Mouse (Mus musculus): ENCODE measurements around the gene Gm10837. TPM values are rescaled to one million over a fixed set of nuclear protein-coding genes. Genes with fewer than 3 reads are reported as not detected.

Gm10837 gene
- polyA plus RNA-seq, 1 experiment from 2014 or later: 0.07 TPM

GRCm38 (mm10) chr14:122484844-122485551, 5.4 kb upstream of the Gm10837 start:
- Histone ChIP-seq H3K27ac (replicated peaks) (peak overlapping the region; percentile 43), H3K9me3 (replicated peaks) (no peaks in the 10 kb centered on the region), H3K4me1 (peaks cover 70% of the 10 kb centered on the region), H3K4me3 (peak overlapping the region; percentile 44), H3K27me3 (ENCODE audit: low read depth, poor library complexity, severe bottlenecking) (peaks cover 100% of the 10 kb centered on the region), H3K36me3 (no peaks in the 10 kb centered on the region)
- 1% methylated on average over 24 of the region's 24 CpGs for WGBS
- DNase-seq (ENCODE audit: low spot score): peak; percentile 73

- peaks cover 71% of the 10 kb centered on the region for H3K4me1 ChIP-seq
Measured at GRCm38 (mm10) chr14:122485635-122486181, 4.7 kb upstream of the Gm10837 start.

GRCm38 (mm10) chr14:122486611-122487010, 3.8 kb upstream of the Gm10837 start:
- DNase-seq (ENCODE audit: low spot score): no peak
- Histone ChIP-seq H3K36me3 (no peaks in the 10 kb centered on the region), H3K27me3 (ENCODE audit: low read depth, poor library complexity, severe bottlenecking) (peaks cover 100% of the 10 kb centered on the region), H3K4me3 (no peak overlapping the region), H3K4me1 (peaks cover 66% of the 10 kb centered on the region), H3K9me3 (replicated peaks) (no peaks in the 10 kb centered on the region), H3K27ac (replicated peaks) (no peak overlapping the region)
- 9% methylated on average over 1 of the region's 1 CpGs for whole genome bisulfite sequencing

More at GRCm38 (mm10) chr14:122485635-122486181, 4.7 kb upstream of the Gm10837 start:
- WGBS: 2% methylated on average over 12 of the region's 12 CpGs
- peak; percentile 36 for DNase-seq (ENCODE audit: low spot score)
- H3K27ac ChIP-seq (replicated peaks): peak overlapping the region; percentile 43; the same call in 1 of the 2 replicates
- no peaks in the 10 kb centered on the region for H3K9me3 ChIP-seq (replicated peaks)
- peaks cover 100% of the 10 kb centered on the region for H3K27me3 ChIP-seq (ENCODE audit: low read depth, poor library complexity, severe bottlenecking)
- no peaks in the 10 kb centered on the region for H3K36me3 ChIP-seq
- H3K4me3 ChIP-seq: peak overlapping the region; percentile 44

- H3K27me3 ChIP-seq (ENCODE audit: low read depth, poor library complexity, severe bottlenecking): peaks cover 100% of the 10 kb centered on the region
- no peaks in the 10 kb centered on the region for H3K9me3 ChIP-seq (replicated peaks)
- H3K4me3 ChIP-seq: no peak overlapping the region
- 2% methylated on average over 5 of the region's 5 CpGs for WGBS
- H3K27ac ChIP-seq (replicated peaks): no peak overlapping the region
- peaks cover 59% of the 10 kb centered on the region for H3K4me1 ChIP-seq
- H3K36me3 ChIP-seq: no peaks in the 10 kb centered on the region
- peak; percentile 56 for DNase-seq (ENCODE audit: low spot score)
Measured at GRCm38 (mm10) chr14:122487366-122487765, 3.0 kb upstream of the Gm10837 start.

GRCm38 (mm10) chr14:122489041-122489440, 1.3 kb upstream of the Gm10837 start:
- no peak for DNase-seq (ENCODE audit: low spot score)
- Histone ChIP-seq H3K4me1 (peaks cover 42% of the 10 kb centered on the region), H3K9me3 (replicated peaks) (peaks cover 5% of the 10 kb centered on the region; the same call in 1 of the 2 replicates), H3K27me3 (ENCODE audit: low read depth, poor library complexity, severe bottlenecking) (peaks cover 100% of the 10 kb centered on the region), H3K36me3 (no peaks in the 10 kb centered on the region), H3K27ac (replicated peaks) (no peak overlapping the region), H3K4me3 (peak overlapping the region; percentile 29)
- under 1% methylated on average over 5 of the region's 5 CpGs for WGBS

GRCm38 (mm10) chr14:122489686-122490414, 536 bp upstream of the Gm10837 start:
- Histone ChIP-seq H3K27ac (replicated peaks) (peak overlapping the region; percentile 71; the same call in 1 of the 2 replicates), H3K36me3 (no peaks in the 10 kb centered on the region), H3K4me1 (peaks cover 34% of the 10 kb centered on the region), H3K27me3 (ENCODE audit: low read depth, poor library complexity, severe bottlenecking) (peaks cover 92% of the 10 kb centered on the region), H3K4me3 (peak overlapping the region; percentile 46), H3K9me3 (replicated peaks) (peaks cover 10% of the 10 kb centered on the region; the same call in 1 of the 2 replicates)
- no peak for DNase-seq (ENCODE audit: low spot score)
- WGBS: under 1% methylated on average over 12 of the region's 12 CpGs

GRCm38 (mm10) chr14:122491521-122491920, 1.1 kb downstream of the Gm10837 start:
- no peak for DNase-seq (ENCODE audit: low spot score)
- WGBS: 62% methylated on average over 6 of the region's 6 CpGs
- Histone ChIP-seq H3K27me3 (ENCODE audit: low read depth, poor library complexity, severe bottlenecking) (peaks cover 75% of the 10 kb centered on the region), H3K9me3 (replicated peaks) (peaks cover 10% of the 10 kb centered on the region; the same call in 1 of the 2 replicates), H3K4me3 (no peak overlapping the region), H3K4me1 (peaks cover 22% of the 10 kb centered on the region), H3K27ac (replicated peaks) (no peak overlapping the region), H3K36me3 (no peaks in the 10 kb centered on the region)

GRCm38 (mm10) chr14:122492015-122492414, 1.6 kb downstream of the Gm10837 start:
- 62% methylated on average over 1 of the region's 1 CpGs for WGBS
- no peak for DNase-seq (ENCODE audit: low spot score)
- Histone ChIP-seq H3K36me3 (no peaks in the 10 kb centered on the region), H3K27me3 (ENCODE audit: low read depth, poor library complexity, severe bottlenecking) (peaks cover 72% of the 10 kb centered on the region), H3K4me3 (no peak overlapping the region), H3K4me1 (peaks cover 22% of the 10 kb centered on the region), H3K9me3 (replicated peaks) (peaks cover 10% of the 10 kb centered on the region; the same call in 1 of the 2 replicates), H3K27ac (replicated peaks) (no peak overlapping the region)

- WGBS: 36% methylated on average over 2 of the region's 2 CpGs
- no peak overlapping the region for H3K27ac ChIP-seq (replicated peaks)
- no peaks in the 10 kb centered on the region for H3K9me3 ChIP-seq (replicated peaks)
- no peaks in the 10 kb centered on the region for H3K27me3 ChIP-seq (ENCODE audit: low read depth, poor library complexity, severe bottlenecking)
- no peak overlapping the region for H3K4me3 ChIP-seq
- DNase-seq (ENCODE audit: low spot score): no peak
- no peaks in the 10 kb centered on the region for H3K4me1 ChIP-seq
- no peaks in the 10 kb centered on the region for H3K36me3 ChIP-seq
Measured at GRCm38 (mm10) chr14:122509058-122509457, 18.7 kb downstream of the Gm10837 start.

- no peaks in the 10 kb centered on the region for H3K4me1 ChIP-seq
- no peak overlapping the region for H3K4me3 ChIP-seq
- no peaks in the 10 kb centered on the region for H3K9me3 ChIP-seq (replicated peaks)
- H3K36me3 ChIP-seq: no peaks in the 10 kb centered on the region
- 75% methylated on average over 3 of the region's 3 CpGs for WGBS
- DNase-seq (ENCODE audit: low spot score): no peak
- no peak overlapping the region for H3K27ac ChIP-seq (replicated peaks)
- H3K27me3 ChIP-seq (ENCODE audit: low read depth, poor library complexity, severe bottlenecking): no peaks in the 10 kb centered on the region
Measured at GRCm38 (mm10) chr14:122511519-122511918, 21.1 kb downstream of the Gm10837 start.

GRCm38 (mm10) chr14:122513511-122514036, 23.2 kb downstream of the Gm10837 start:
- Histone ChIP-seq H3K4me1 (no peaks in the 10 kb centered on the region), H3K27me3 (ENCODE audit: low read depth, poor library complexity, severe bottlenecking) (no peaks in the 10 kb centered on the region), H3K4me3 (no peak overlapping the region), H3K27ac (replicated peaks) (no peak overlapping the region), H3K36me3 (no peaks in the 10 kb centered on the region), H3K9me3 (replicated peaks) (no peaks in the 10 kb centered on the region)
- 67% methylated on average over 1 of the region's 1 CpGs for WGBS
- no peak for DNase-seq (ENCODE audit: low spot score)

GRCm38 (mm10) chr14:122528475-122528874, 38.1 kb downstream of the Gm10837 start:
- H3K4me1 ChIP-seq: peaks cover 2% of the 10 kb centered on the region

More at GRCm38 (mm10) chr14:122528475-122528874, 38.1 kb downstream of the Gm10837 start:
- Histone ChIP-seq H3K4me3 (no peak overlapping the region), H3K27me3 (ENCODE audit: low read depth, poor library complexity, severe bottlenecking) (no peaks in the 10 kb centered on the region), H3K9me3 (replicated peaks) (no peaks in the 10 kb centered on the region; the same call in 1 of the 2 replicates), H3K36me3 (no peaks in the 10 kb centered on the region), H3K27ac (replicated peaks) (no peak overlapping the region)
- no peak for DNase-seq (ENCODE audit: low spot score)
- 89% methylated on average over 4 of the region's 4 CpGs for WGBS

Measured in midbrain, embryonic 10.5 days (tissue).